Mouse (Mus musculus): ENCODE measurements at regions not wholly inside any gene's neighbourhood (a gene's known extent, or its start where the extent isn't known, plus 50 kb on each side); places are given as distances from the start of the nearest gene placed in this dataset.

GRCm38 (mm10) chr19:14191820-14192219 is 278.5 kb downstream of the Olfr1505 start:
- no peak for DNase-seq (ENCODE audit: low spot score)

- DNase-seq (ENCODE audit: low spot score), result no peak
These were observed 284.5 kb downstream of the Olfr1505 start for GRCm38 (mm10) chr19:14197864-14198263.

GRCm38 (mm10) chr19:14220507-14220909 is 307.2 kb downstream of the Olfr1505 start:
- DNase-seq (ENCODE audit: low spot score), result no peak

GRCm38 (mm10) chr19:14225061-14225696 is 311.8 kb downstream of the Olfr1505 start:
- DNase-seq (ENCODE audit: low spot score), result no peak

- peak; percentile 7 for DNase-seq (ENCODE audit: low spot score)
These were observed 312.5 kb downstream of the Olfr1505 start for GRCm38 (mm10) chr19:14225787-14226186.

- DNase-seq (ENCODE audit: low spot score), result no peak
These were observed 313.2 kb downstream of the Olfr1505 start for GRCm38 (mm10) chr19:14226521-14226920.

GRCm38 (mm10) chr19:14243565-14243964 is 330.2 kb downstream of the Olfr1505 start:
- no peak for DNase-seq (ENCODE audit: low spot score)

GRCm38 (mm10) chr19:14246973-14247614 is 333.8 kb downstream of the Olfr1505 start:
- peak; percentile 32 for DNase-seq (ENCODE audit: low spot score)

GRCm38 (mm10) chr19:14247979-14248378 is 334.6 kb downstream of the Olfr1505 start:
- no peak for DNase-seq (ENCODE audit: low spot score)

- DNase-seq (ENCODE audit: low spot score), result peak; percentile 58
These were observed 339.2 kb downstream of the Tle4 start for GRCm38 (mm10) chr19:14258621-14259051.

- peak; percentile 22 for DNase-seq (ENCODE audit: low spot score)
These were observed 338.6 kb downstream of the Tle4 start for GRCm38 (mm10) chr19:14259223-14259622.

GRCm38 (mm10) chr19:14289331-14289737 is 308.5 kb downstream of the Tle4 start:
- no peak for DNase-seq (ENCODE audit: low spot score)

- DNase-seq (ENCODE audit: low spot score), result peak; percentile 25
These were observed 306.9 kb downstream of the Tle4 start for GRCm38 (mm10) chr19:14290911-14291310.

- no peak for DNase-seq (ENCODE audit: low spot score)
These were observed 304.7 kb downstream of the Tle4 start for GRCm38 (mm10) chr19:14293172-14293571.

GRCm38 (mm10) chr19:14301176-14301943 is 296.5 kb downstream of the Tle4 start:
- no peak for DNase-seq (ENCODE audit: low spot score)

- DNase-seq (ENCODE audit: low spot score), result no peak
These were observed 283.6 kb downstream of the Tle4 start for GRCm38 (mm10) chr19:14314301-14314700.

GRCm38 (mm10) chr19:14319677-14320191 is 278.1 kb downstream of the Tle4 start:
- DNase-seq (ENCODE audit: low spot score), result no peak

- peak; percentile 43 for DNase-seq (ENCODE audit: low spot score)
These were observed 272.3 kb downstream of the Tle4 start for GRCm38 (mm10) chr19:14325353-14326052.

- no peak for DNase-seq (ENCODE audit: low spot score)
These were observed 264.5 kb downstream of the Tle4 start for GRCm38 (mm10) chr19:14333041-14334012.

GRCm38 (mm10) chr19:14337025-14337424 is 260.8 kb downstream of the Tle4 start:
- no peak for DNase-seq (ENCODE audit: low spot score)

GRCm38 (mm10) chr19:14340759-14341158 is 257.1 kb downstream of the Tle4 start:
- no peak for DNase-seq (ENCODE audit: low spot score)
